Mouse (Mus musculus): ENCODE data around the gene Sap30.
"Not testable (repeated sequence)": the region's sequence is repeated elsewhere in the genome, so short reads cannot be mapped to it uniquely, and the experiment has no call there.

Gene Sap30

DNA sequence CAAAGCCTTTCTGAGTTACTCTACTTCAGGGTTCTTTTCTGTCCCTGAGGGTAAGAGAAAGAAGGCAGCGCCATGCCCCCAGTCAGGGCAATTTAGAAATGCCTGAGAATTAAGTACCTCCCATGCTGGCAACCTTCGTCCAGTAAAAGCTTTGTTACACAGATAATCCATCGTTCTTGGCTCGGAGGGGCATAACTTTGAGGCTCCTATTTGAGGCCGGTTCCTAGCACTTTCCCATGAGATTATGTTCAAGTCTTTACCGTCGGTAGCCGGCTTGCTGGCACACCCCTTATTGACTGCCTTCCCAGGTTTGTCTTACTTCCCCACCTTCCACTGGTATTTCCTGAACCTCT, 10.8 kb upstream of the Sap30 start:
- DNase-seq (ENCODE audit: low read depth, low spot score) = no peak

DNA sequence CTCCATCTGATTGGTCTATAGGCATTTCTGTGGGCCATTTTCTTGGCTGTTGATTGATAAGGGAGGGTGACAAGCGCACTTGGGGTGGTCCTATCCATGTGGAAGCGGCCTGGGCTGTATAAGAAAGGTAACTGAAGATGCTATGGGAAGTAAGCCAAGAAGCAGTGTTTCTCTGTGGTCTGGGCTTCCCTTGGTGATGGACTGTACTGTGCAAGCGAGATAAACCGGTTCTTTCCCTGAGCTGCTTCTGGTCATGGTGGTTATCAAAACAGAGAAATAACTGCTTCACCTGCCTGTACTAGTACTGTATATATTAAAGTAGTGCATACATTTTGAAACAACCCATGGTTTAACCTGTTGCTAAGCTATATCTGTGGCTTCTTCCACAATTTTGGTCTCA, 4.2 kb upstream of the Sap30 start:
- no peak for DNase-seq (ENCODE audit: low read depth, low spot score)

GRCm38 (mm10) chr8:57489896-57490295, 2.2 kb upstream of the Sap30 start:
- DNase-seq (ENCODE audit: low read depth, low spot score) = no peak

GRCm38 (mm10) chr8:57489366-57489765, 1.7 kb upstream of the Sap30 start:
- no peak for DNase-seq (ENCODE audit: low read depth, low spot score)

DNA sequence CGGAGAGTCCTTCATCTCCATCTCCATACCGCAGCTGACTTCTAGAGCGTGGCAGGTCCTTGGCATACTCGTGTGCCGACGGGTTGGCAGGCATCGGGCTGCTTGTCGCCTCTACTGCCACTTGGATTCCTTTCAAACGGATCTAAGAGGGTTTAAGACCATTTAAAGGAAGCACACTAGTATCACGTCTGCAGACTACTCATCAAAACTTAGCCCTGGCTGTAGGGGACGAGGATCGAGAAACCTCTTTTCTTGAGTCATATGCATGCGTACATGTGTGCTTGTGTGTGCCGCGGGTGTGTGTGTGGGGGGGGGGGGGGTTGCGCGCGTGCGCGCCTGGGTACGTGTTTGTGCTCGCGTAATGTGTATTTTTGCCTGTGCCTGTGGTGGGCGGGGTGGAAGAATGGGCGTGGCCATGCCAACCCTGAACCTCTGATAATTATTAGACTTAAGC, 679 bp upstream of the Sap30 start:
- DNase-seq (ENCODE audit: low read depth, low spot score) = peak; percentile 67

GRCm38 (mm10) chr8:57486491-57487440, 894 bp downstream of the Sap30 start:
- DNase-seq (ENCODE audit: low read depth, low spot score) = peak; percentile 58

GRCm38 (mm10) chr8:57480606-57481005, 7.1 kb downstream of the Sap30 start:
- peak; percentile 10 for DNase-seq (ENCODE audit: low read depth, low spot score)

DNA sequence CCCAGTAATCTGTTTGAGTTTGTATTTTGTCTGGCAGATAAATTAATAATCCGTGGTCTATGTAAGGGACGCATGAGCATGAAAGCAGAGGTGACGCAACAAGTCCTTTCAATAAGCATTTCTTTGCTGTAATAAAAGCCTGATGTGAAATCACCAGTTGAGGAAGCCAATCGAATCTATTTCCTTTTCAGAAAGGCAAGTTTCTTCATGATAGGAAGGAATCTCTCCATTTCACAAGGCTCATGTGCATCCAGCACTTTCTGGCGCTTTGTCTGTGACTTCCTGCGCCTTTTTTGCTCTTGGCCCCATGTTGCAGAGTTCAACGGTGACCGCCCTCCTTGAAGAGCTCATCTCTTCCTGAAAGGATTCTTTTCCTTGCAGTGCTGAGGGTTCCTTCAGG, 8.0 kb downstream of the Sap30 start:
- DNase-seq (ENCODE audit: low read depth, low spot score) = no peak

DNA sequence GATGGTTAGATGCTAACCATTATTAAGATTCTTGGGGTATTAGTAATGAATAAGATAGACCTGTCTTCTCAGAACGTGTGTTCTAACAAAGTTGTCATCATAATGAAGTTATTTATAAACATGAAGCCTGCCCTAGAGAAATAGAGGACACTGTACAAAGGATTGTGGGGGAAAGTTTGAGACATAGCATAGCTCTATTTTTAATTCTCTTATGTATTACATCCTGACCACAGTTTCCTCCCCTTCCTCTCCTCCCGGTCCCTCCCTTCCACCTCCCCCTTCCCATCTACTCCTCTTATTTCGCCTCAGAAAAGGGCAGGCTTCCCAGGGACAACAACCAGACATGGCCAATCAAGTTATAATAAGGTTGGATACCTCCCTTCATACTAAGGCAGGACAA, 9.3 kb downstream of the Sap30 start:
- no peak for DNase-seq (ENCODE audit: low read depth, low spot score)

DNA sequence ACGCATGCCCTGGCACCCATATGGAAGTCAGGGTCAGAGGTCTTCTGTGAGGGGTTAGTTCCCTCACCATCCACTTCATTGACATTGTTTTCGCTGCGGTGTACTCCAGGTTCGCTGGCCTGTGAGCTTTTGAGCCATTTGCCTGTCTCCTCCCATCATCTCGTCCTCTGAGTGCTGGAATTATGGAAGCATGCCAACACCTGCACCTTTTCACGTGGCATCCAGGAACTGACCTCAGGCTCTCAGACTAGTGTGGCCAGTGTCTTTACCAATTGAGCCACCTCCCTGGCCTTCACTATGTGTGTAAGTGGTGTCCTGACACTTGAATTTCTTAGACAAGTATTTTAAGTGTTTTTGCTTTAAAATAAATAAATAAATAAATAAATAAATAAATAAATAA, 13.9 kb downstream of the Sap30 start:
- no peak for DNase-seq (ENCODE audit: low read depth, low spot score)

- no peak for DNase-seq (ENCODE audit: low read depth, low spot score)
Observed at GRCm38 (mm10) chr8:57470863-57471262, 16.8 kb downstream of the Sap30 start.

GRCm38 (mm10) chr8:57468624-57469023, 19.0 kb downstream of the Sap30 start:
- DNase-seq (ENCODE audit: low read depth, low spot score) = no peak

DNA sequence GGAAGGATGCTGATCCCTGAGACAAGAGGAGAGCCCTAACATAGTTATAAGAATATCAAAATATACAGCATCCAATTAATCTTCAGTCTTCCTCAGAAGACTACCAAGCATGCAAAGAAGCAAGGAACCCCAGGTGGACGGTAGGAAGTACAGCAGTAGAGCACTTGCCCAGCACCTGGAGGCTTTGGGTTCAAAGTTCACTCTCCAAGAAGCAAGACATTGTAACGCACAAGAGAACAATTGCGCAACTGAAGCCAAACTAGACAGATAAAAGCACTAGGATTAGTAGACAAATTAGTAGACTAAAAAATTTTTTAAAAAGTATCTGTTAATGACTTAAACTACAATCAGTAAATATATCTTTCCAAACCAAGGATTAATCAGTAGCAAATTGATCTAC, 23.9 kb downstream of the Sap30 start:
- no peak for DNase-seq (ENCODE audit: low read depth, low spot score)

GRCm38 (mm10) chr8:57462839-57463238, 24.8 kb downstream of the Sap30 start:
- DNase-seq (ENCODE audit: low read depth, low spot score) = no peak

DNA sequence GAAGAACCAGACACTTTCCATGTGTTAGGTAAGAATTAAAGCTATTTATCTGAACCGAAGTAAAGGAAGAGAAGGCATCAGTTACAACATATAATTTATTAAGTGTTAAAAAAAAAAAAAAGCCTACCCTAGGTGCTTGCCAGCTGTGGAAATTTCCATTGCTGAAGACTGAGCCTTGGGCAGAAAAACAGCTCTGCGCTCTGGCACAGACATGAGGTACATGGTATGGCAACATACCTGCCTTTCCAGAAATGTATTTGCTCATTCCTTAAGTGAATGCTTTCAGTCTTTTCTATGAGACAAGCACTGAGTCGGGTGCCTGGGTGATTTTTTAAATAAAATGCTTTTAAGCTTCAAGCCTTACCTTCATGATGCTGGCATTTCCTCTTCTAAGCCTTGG, 29.7 kb downstream of the Sap30 start:
- DNase-seq (ENCODE audit: low read depth, low spot score) = no peak

GRCm38 (mm10) chr8:57457152-57457551, 30.5 kb downstream of the Sap30 start:
- DNase-seq (ENCODE audit: low read depth, low spot score) = no peak

DNA sequence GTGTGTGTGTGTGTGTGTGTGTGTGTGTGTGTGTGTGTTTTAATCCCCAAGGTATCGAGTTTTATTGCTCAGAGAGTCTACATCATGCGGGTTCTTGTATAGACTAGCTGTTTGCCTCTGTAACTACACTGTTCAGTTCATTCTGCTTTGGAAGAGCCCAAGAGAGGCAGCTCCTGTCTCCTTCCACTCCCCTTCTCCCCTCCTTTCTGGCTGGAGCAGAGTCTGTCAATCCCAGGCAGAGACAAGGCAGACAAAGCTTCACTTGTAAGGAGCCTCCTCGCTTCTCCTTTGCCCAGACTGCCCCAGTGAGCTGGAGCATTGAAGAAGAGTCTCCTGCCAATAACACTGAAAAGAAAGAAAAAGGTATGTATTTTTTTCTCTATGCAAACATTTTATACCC, 31.9 kb downstream of the Sap30 start, which contains the start of gene Scrg1:
Gene Scrg1 (plus strand): TSS at position 159 of the 400 bp plus-strand sequence.
- no peak for DNase-seq (ENCODE audit: low read depth, low spot score)

GRCm38 (mm10) chr8:57453361-57453760, 34.3 kb downstream of the Sap30 start:
- no peak for DNase-seq (ENCODE audit: low read depth, low spot score)

- no peak for DNase-seq (ENCODE audit: low read depth, low spot score)
Observed at GRCm38 (mm10) chr8:57451896-57452295, 35.8 kb downstream of the Sap30 start.

- DNase-seq (ENCODE audit: low read depth, low spot score) = no peak
Observed at GRCm38 (mm10) chr8:57450726-57451125, 36.9 kb downstream of the Sap30 start.

- not testable (repeated sequence) for DNase-seq (ENCODE audit: low read depth, low spot score)
Observed at GRCm38 (mm10) chr8:57445901-57446300, 41.8 kb downstream of the Sap30 start.

GRCm38 (mm10) chr8:57443289-57443688, 44.4 kb downstream of the Sap30 start:
- DNase-seq (ENCODE audit: low read depth, low spot score) = no peak

GRCm38 (mm10) chr8:57441556-57441955, 46.1 kb downstream of the Sap30 start:
- no peak for DNase-seq (ENCODE audit: low read depth, low spot score)

Data from mesoderm, embryonic 11.5 days (tissue).